Mouse (Mus musculus) retina, postnatal 7 days (tissue): ENCODE results near the gene Jak3.
"Not testable (repeated sequence)": the region's sequence is repeated elsewhere in the genome, so short reads cannot be mapped to it uniquely, and the experiment has no call there.

ENCODE experiments used
- DNase-seq: peaks from one replicate; pipeline ENCODE4 v3.0.0-alpha.2; 2012; ENCODE audit warnings: low read depth, low spot score

Jak3 gene

GRCm38 (mm10) chr8:71719928-71720457 is 43.9 kb downstream of the Jak3 start:
- DNase-seq = peak; percentile 51

- DNase-seq = no peak
Measured at GRCm38 (mm10) chr8:71723047-71723551, 47.0 kb downstream of the Jak3 start.

GRCm38 (mm10) chr8:71724389-71724788 is 48.3 kb downstream of the Jak3 start:
- DNase-seq = no peak

- peak; percentile 82 for DNase-seq
Measured at GRCm38 (mm10) chr8:71725122-71725924, 49.2 kb downstream of the Jak3 start, which contains the start of gene Fcho1. Fcho1 (minus strand) TSS chr8:71725716.

- DNase-seq = peak; percentile 24
Measured at GRCm38 (mm10) chr8:71728240-71728785, 52.2 kb downstream of the Jak3 start.

GRCm38 (mm10) chr8:71728826-71729620 is 52.9 kb downstream of the Jak3 start:
- no peak for DNase-seq

GRCm38 (mm10) chr8:71731652-71732230 is 55.6 kb downstream of the Jak3 start:
- DNase-seq = no peak

GRCm38 (mm10) chr8:71738316-71738715 is 62.2 kb downstream of the Jak3 start:
- DNase-seq = not testable (repeated sequence)
